Mouse (Mus musculus) c-Kit-negative CD71-positive TER-119-positive erythroid progenitor cells, embryonic 14.5 days (primary cell): ENCODE results near the gene Calcrl.

ENCODE experiments used
- DNase-seq: peaks from one replicate; pipeline ENCODE4 v3.0.0-alpha.2; 2013; ENCODE audit warnings: low read depth, low spot score

The Calcrl gene

GRCm38 (mm10) chr2:84336331-84336730 is 88.9 kb downstream of the Calcrl start:
- DNase-seq = no peak

DNA sequence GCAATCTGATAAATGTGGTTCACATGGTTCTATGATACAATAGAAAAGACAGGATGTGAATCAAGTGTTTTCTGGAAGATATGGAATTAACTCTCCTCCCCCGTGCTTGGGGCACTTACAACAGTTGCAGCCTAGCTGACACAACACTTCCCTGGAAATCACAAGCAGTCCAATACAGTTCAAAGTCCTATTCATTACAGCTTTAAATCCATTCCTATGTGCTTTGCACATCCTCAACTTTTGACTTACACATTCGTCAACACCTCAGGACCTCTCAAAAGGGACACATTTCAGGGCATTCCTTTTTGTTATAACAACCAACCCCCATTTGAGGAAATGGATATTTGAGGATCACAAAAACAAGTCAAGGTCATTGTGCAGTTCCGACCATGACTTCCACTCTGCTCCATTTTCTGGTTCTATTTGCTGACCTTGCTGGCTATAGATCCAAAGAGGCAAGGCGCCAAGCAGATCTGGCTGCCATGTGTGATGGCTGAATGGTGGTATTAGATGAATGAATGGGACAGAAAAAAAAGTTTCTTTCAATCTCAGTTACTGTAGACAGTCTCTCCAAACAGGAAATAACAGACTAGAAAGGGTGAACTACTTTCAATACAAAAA is 108.9 kb downstream of the Calcrl start:
- DNase-seq = no peak

DNA sequence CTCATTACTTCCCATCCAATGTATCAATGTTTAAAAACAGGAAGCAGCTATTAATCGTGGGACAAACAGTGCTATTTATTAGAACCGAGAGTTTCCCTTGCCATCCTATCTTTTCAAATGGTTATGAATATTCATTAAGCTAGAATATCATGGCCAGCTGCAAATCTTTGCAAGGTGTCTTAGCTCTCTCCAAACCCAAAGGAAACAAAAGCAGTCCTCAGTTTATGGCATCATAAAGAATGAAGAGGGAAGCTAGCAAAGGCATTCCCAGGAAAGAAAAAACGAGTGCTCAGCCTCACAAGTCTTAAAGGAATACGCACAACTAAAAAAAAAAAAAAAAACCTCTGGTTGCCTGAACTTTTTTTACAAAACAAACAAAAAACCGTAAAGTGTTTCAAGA is 128.7 kb downstream of the Calcrl start:
- DNase-seq = no peak

GRCm38 (mm10) chr2:84295068-84295467 is 130.1 kb downstream of the Calcrl start:
- no peak for DNase-seq

DNA sequence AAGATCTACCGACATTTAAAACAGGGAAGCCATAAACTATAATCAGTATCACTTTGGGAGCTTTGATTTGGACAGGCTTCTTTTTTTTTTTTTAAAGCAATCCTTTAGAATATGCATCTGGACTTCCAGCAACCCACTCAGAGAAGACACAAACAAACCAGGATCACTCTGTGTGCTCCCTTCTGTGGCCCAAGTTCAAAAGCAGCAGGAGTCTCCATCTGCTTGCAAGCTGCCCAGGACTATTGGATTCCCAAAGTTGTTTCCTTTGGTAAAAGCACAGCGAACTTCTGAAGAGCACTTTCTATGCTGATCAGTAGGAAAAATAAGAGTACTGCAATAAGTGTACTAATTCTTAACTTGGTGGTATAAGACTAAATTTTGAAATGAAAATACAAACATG is 130.6 kb downstream of the Calcrl start:
- DNase-seq = no peak

DNA sequence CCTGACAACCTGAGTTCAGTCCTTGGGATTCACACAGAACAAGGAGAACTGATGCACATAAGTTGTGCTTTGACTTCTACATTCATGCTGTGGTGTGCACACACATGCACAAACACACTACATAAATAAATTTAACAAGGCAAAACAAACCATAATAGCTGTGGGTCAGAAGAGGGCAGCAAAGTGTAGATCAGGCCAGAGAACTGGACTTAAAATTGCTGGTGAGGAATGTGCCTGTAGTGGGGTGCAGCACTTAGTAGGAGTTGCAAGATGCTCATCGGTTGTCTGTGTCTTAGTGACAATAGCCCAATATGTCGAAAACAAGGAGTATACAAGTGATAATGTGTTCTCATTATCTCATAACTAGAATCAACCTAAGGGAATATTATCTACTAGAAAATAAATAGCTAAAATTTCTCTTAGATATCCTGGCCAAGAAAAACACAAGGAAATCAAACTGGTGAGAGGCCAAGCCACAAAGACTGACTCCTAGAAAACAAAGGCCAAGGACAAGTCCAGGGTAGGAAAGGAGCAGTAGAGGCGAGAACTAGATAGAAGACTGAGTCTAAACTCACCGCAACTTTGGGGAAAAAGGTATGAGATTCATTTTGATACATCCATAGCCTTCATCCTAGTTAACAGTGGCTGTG is 132.7 kb downstream of the Calcrl start:
- DNase-seq = no peak

DNA sequence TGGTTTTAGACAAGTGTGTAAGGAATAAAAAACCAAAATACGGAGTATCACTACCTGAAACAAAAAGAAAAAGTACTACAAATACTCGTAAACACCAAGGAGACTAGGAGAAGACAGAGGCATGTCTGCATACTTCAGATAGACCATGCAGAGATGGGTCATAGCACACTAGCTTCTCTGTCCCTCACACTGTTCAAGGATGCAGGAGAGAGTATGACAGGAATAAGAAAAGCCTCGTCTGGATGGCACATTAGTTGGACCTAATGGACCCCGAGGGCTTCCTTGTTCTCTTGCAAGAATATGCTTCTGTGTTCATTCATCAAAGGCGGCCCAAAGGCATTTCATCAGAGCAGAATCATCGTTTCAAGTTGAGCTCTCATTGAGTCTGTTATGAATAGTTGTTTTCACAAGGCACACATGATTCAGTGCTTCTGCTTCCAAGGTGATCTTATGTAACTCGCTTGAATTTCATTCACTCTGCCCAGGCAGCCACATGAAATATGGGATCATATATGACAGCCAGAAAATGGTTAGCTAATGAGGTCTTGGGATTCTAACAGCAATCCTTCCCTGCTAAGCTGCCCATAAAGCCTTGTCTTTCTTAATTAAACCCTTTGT is 136.2 kb downstream of the Calcrl start:
- DNase-seq = no peak
